Mouse (Mus musculus): Measurements from ENCODE around the gene Fmo4. TPM values are rescaled to one million over a fixed set of nuclear protein-coding genes. Genes with fewer than 3 reads are reported as not detected.

Fmo4 gene
- polyA plus RNA-seq, 1 experiment from 2014 or later = 0.14 TPM

GRCm38 (mm10) chr1:162834342-162834741, 20.6 kb upstream of the Fmo4 start:
- POLR2A ChIA-PET = no interaction called here
- ATAC-seq (no peak), DNase-seq (ENCODE audit: low read depth, low spot score) (no peak)
- CTCF ChIA-PET = no interaction called here
- TF ChIP-seq CTCF (IDR thresholded peaks at IDR 0.05) = no peak
- in situ Hi-C loops (cut with MboI; ENCODE audit: low pct_unique_long_range_greater_than_20kb) = no loop called here
- H3K27me3 ChIP-seq = peaks cover 5% of the 10 kb centered on the region

- ChIA-PET CTCF (interaction anchor here (1.2 kb wide), 1 partner anchor 16 kb away, joined by 5 read pairs; no protein-coding TSS in a partner anchor), POLR2A (no interaction called here)
- ATAC-seq = no peak
Measured at GRCm38 (mm10) chr1:162832574-162832953, 18.8 kb upstream of the Fmo4 start.

GRCm38 (mm10) chr1:162831838-162832573, 18.2 kb upstream of the Fmo4 start:
- CTCF ChIA-PET = no interaction called here
- no peak for ATAC-seq

More at GRCm38 (mm10) chr1:162832574-162832953, 18.8 kb upstream of the Fmo4 start:
- TF ChIP-seq CTCF (IDR thresholded peaks at IDR 0.05) = no peak
- DNase-seq (ENCODE audit: low read depth, low spot score) = no peak
- H3K27me3 ChIP-seq = peaks cover 5% of the 10 kb centered on the region
- in situ Hi-C loops (cut with MboI; ENCODE audit: low pct_unique_long_range_greater_than_20kb) = no loop called here

GRCm38 (mm10) chr1:162819280-162819679, 5.5 kb upstream of the Fmo4 start:
- CTCF ChIA-PET = interaction anchor here (1.3 kb wide), 1 partner anchor 77 kb away, joined by 3 read pairs; no protein-coding TSS in a partner anchor
- ATAC-seq = no peak
- in situ Hi-C loops (cut with MboI; ENCODE audit: low pct_unique_long_range_greater_than_20kb) = no loop called here

More at GRCm38 (mm10) chr1:162831838-162832573, 18.2 kb upstream of the Fmo4 start:
- TF ChIP-seq CTCF (IDR thresholded peaks at IDR 0.05) = no peak
- H3K27me3 ChIP-seq = peaks cover 5% of the 10 kb centered on the region
- in situ Hi-C loops (cut with MboI; ENCODE audit: low pct_unique_long_range_greater_than_20kb) = no loop called here
- POLR2A ChIA-PET = no interaction called here
- DNase-seq (ENCODE audit: low read depth, low spot score) = no peak

GRCm38 (mm10) chr1:162815381-162816127, 1.8 kb upstream of the Fmo4 start:
- no peak for DNase-seq (ENCODE audit: low read depth, low spot score)
- H3K27me3 ChIP-seq = no peaks in the 10 kb centered on the region
- TF ChIP-seq CTCF (IDR thresholded peaks at IDR 0.05) = no peak
- no peak for ATAC-seq
- POLR2A ChIA-PET = no interaction called here
- in situ Hi-C loops (cut with MboI; ENCODE audit: low pct_unique_long_range_greater_than_20kb) = no loop called here
- CTCF ChIA-PET = no interaction called here

More at GRCm38 (mm10) chr1:162819280-162819679, 5.5 kb upstream of the Fmo4 start:
- POLR2A ChIA-PET = no interaction called here
- no peak for DNase-seq (ENCODE audit: low read depth, low spot score)
- no peak for TF ChIP-seq CTCF (IDR thresholded peaks at IDR 0.05)
- H3K27me3 ChIP-seq = no peaks in the 10 kb centered on the region

DNA sequence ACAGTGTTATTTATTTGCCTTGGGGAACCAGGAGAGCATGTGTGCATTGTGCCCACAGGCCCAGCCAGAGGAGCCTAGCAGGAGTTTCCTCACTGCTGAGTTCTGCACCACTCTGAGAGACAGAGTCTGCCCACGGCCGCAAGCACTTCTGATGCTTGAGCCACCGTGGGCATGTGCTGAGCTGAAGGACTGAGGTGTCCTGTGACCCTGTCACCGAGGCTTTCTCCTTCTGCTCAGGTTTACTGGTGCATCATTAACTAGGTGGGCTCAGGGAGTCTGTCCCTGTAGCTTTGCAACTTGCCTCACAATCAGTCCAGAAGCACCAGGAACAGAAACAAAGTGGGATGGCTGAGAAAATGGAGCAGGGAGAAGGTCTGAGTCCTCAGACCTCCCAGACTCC, 1.2 kb upstream of the Fmo4 start:
- DNase-seq (ENCODE audit: low read depth, low spot score) (no peak), ATAC-seq (no peak)
- no peak for TF ChIP-seq CTCF (IDR thresholded peaks at IDR 0.05)
- H3K27me3 ChIP-seq = no peaks in the 10 kb centered on the region
- in situ Hi-C loops (cut with MboI; ENCODE audit: low pct_unique_long_range_greater_than_20kb) = no loop called here
- POLR2A ChIA-PET = no interaction called here
- CTCF ChIA-PET = no interaction called here

- ChIA-PET POLR2A (no interaction called here), CTCF (interaction anchor here (1.1 kb wide), 1 partner anchor 30 kb away, joined by 4 read pairs; no protein-coding TSS in a partner anchor)
- TF ChIP-seq CTCF (IDR thresholded peaks at IDR 0.05) = no peak
- no peak for ATAC-seq
- DNase-seq (ENCODE audit: low read depth, low spot score) = no peak
- H3K27me3 ChIP-seq = no peaks in the 10 kb centered on the region
- in situ Hi-C loops (cut with MboI; ENCODE audit: low pct_unique_long_range_greater_than_20kb) = no loop called here
Measured at GRCm38 (mm10) chr1:162813143-162813835, 483 bp downstream of the Fmo4 start.

- DNase-seq (ENCODE audit: low read depth, low spot score) (no peak), ATAC-seq (no peak)
- no peak for TF ChIP-seq CTCF (IDR thresholded peaks at IDR 0.05)
- H3K27me3 ChIP-seq = peaks cover 27% of the 10 kb centered on the region
- in situ Hi-C loops (cut with MboI; ENCODE audit: low pct_unique_long_range_greater_than_20kb) = no loop called here
- ChIA-PET CTCF (no interaction called here), POLR2A (no interaction called here)
Measured at GRCm38 (mm10) chr1:162808541-162808940, 5.2 kb downstream of the Fmo4 start.

GRCm38 (mm10) chr1:162807441-162807840, 6.3 kb downstream of the Fmo4 start:
- DNase-seq (ENCODE audit: low read depth, low spot score) (no peak), ATAC-seq (no peak)
- CTCF ChIA-PET = no interaction called here
- in situ Hi-C loops (cut with MboI; ENCODE audit: low pct_unique_long_range_greater_than_20kb) = no loop called here
- POLR2A ChIA-PET = no interaction called here
- H3K27me3 ChIP-seq = peaks cover 36% of the 10 kb centered on the region
- no peak for TF ChIP-seq CTCF (IDR thresholded peaks at IDR 0.05)

GRCm38 (mm10) chr1:162805011-162805410, 8.8 kb downstream of the Fmo4 start:
- ChIA-PET CTCF (no interaction called here), POLR2A (no interaction called here)

DNA sequence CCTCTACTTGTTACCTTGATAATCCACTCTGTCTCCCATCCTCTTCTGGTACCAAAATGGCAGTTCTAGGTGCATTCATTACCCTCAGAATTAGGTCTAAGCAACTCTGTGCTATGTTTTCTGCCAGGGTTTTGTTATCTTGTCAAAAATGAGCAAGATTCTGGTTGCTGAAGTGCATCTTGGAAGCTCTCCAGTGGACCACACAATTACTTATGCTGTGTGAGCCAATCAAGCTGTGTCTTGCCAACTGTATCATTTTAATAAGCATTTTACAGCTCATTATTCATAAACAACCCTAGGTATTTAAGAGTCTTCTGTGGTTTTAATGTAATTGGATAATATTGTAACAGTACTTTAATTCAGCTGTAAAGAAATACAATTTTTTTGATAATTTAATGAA, 17.3 kb downstream of the Fmo4 start:
- DNase-seq (ENCODE audit: low read depth, low spot score) = no peak
- POLR2A ChIA-PET = no interaction called here
- H3K27me3 ChIP-seq = peaks cover 10% of the 10 kb centered on the region
- in situ Hi-C loops (cut with MboI; ENCODE audit: low pct_unique_long_range_greater_than_20kb) = no loop called here
- no peak for ATAC-seq
- no peak for TF ChIP-seq CTCF (IDR thresholded peaks at IDR 0.05)
- CTCF ChIA-PET = interaction anchor here (1.7 kb wide), 1 partner anchor 15 kb away, joined by 6 read pairs; no protein-coding TSS in a partner anchor

More at GRCm38 (mm10) chr1:162805011-162805410, 8.8 kb downstream of the Fmo4 start:
- in situ Hi-C loops (cut with MboI; ENCODE audit: low pct_unique_long_range_greater_than_20kb) = no loop called here
- H3K27me3 ChIP-seq = peaks cover 39% of the 10 kb centered on the region
- no peak for ATAC-seq
- no peak for DNase-seq (ENCODE audit: low read depth, low spot score)
- TF ChIP-seq CTCF (IDR thresholded peaks at IDR 0.05) = peak; percentile 38
